Mouse (Mus musculus) lung, postnatal 14 days (tissue): ENCODE measurements at regions not wholly inside any gene's neighbourhood (a gene's known extent, or its start where the extent isn't known, plus 50 kb on each side); places are given as distances from the start of the nearest gene placed in this dataset.
A peak's percentile ranks its signal among the peaks of the same experiment; 100 is the strongest.

Experiments used
- DNase-seq: peaks from one replicate; pipeline ENCODE4 v3.0.0; 2021

DNA sequence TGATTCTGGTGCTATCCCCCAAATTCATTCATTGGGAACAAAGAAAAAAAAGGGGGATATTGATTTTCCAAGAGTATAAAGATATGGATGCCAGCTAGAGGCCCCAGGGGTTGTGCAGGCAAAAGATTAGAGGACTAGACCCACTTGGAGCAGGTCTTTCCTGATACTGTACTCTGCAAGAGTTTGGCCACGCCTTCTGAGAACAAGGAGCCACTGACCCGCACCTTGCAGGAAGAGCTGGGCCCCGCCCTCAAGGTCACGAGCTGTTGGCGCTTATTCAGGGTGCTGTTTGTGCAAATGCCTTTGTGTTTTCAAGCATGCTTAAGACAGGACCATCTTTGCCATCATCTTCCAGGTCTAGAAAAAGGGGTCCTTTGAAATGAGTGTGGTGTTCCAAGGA lies 54.5 kb upstream of the Slc7a1 start:
- no peak for DNase-seq

DNA sequence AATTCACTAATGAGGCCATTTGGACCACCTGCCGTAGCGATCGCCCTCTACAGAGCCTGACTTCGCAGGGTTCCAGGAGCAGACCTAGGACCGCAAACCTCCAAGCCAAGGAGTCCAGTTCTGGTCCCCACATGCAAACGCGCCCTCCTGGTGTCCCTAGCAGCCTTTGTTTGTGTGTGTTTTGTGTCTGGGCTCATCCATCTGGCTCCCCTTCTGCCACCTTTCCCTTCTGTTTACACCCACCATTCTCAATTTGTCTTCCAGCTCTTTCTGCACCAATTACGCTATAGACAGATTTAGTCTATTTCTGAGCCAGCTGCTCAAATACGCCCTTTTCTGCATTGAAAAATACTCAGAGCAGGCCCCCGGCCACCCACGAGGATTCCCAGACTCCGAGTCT lies 54.1 kb upstream of the Slc7a1 start:
- no peak for DNase-seq

DNA sequence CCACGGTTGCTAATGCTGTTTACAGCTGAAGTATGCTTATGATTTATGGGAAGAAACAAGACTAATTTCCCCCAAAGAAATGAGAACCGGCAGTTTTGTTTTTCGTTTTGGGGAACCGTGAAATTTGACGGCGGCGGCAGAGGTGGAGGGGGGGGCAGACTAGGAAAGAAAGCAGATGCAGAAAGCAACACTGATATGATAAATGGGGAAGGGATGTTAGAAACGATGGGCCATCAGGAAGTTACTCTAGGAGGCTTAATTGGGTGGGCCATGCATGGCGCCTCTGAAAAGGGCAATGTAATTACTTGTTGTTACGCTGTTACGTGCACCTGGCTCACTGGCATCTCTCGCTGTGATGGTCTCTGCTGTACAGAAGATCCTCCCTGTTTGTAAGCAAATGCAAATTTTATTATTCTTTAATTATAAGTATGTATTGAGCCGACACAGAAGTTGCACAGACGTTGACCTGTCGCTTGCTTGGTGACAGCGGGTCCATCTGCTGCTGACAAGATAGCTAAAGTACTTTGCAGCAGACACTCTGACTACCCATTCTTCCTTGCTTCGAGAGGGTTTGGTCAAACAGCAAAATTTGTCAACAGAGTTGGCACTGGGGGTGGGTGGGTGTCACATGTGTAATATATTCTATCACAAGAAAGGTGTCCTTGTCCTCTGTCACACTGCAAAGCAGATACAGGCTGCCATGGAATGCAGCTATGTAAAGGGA lies 53.4 kb upstream of the Slc7a1 start:
- no peak for DNase-seq

DNA sequence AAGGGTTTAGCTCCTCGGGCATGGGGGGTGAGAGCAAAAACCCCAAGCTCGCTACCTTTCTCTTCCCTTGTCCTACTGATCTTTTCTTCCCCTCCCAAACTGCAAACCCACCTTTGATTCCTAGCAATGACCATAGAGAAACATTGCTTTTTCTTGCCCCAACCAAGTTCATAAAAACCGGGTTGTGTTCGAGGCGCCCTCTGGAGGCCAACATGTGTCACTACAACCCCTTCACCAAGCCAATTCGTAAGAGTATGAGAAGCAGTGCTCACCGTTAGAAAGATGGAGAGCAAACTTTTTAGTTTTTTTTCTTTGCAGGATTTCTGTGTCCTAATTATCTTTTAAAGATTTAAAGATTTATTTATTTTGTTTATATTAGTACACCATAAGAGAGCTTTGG lies 52.1 kb upstream of the Slc7a1 start:
- DNase-seq: peak; percentile 74

DNA sequence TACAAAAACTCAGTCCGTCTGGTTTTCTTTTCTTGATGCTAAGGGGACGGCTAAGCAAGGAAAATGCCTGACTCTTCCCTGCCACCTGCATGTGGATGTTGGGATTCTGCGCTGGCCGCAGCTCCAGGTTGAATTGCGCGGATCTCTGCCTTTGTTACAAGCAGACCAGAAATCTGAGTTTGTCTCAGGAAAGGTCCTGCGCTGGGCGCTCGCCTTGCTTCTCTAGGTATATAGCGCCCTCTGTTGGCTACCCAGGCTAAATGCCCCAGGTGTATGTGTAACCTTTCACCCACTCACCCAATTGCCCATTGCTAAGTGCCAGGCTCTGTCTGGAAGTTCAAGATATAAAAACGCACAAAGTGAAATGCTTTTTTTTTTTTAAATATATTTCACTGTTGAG lies 51.2 kb upstream of the Slc7a1 start:
- peak; percentile 77 for DNase-seq
